Comparison of ENCODE assay signal across 31 mouse cellular contexts in the genomic region with DNA sequence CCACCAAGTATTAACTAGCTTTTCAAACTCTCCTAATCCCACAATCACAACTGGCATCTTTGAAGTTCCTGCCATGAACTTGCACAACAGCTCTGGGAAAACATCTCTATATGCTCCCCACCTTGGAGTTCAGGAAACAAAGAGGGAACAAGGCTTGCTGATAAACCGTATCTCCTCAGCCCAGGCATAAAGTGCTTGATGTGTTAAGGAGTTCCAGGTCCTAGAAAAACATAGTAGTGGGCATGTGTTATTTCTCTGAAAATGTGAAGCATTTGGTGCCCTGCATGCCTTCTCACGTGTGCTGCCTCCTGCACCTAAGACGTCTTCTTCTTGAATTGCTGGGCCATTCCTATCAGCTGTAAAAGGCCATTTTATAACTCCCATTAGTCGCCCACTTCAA. TPM values are rescaled to one million over a fixed set of nuclear protein-coding genes. Genes with fewer than 3 reads are reported as not detected.
A peak's percentile ranks its signal among the peaks of the same experiment; 100 is the strongest.
DNase-seq lines count a peak whose midpoint lies in the region; ATAC-seq and TF ChIP-seq lines count a peak whose summit lies in the region.
"Had no signal": no experiment of that assay in that cellular context is flagged by ENCODE, and none has a peak within 500 bp of the region (broad histone marks: within the 10 kb centered on the region; RNA-seq: fewer than 3 reads in every experiment).

No protein-coding gene starts in this region.

- no peaks in the 10 kb centered on the region for H3K9me3 ChIP-seq in liver, embryonic 11.5 days (ENCODE audit: control insufficient read depth, low read length)
- no peaks in the 10 kb centered on the region for H3K9me3 ChIP-seq in liver, embryonic 16.5 days (replicated peaks; ENCODE audit: control insufficient read depth, low read length)
- H3K9me3 ChIP-seq: embryonic facial prominence, embryonic 15.5 days; forebrain, embryonic 12.5 days; heart, embryonic 13.5 days; limb, embryonic 10.5 days; limb, embryonic 15.5 days; lung, embryonic 15.5 days had no signal

- DNase-seq in 416B (ENCODE audit: low read depth) (peak; percentile 39), MEL-GATA-1-ER (ENCODE audit: extremely low read depth, low read depth) (peak; percentile 90)
- DNase-seq in liver, embryonic 11.5 days (ENCODE audit: low spot score), result no peak
- no peak for DNase-seq in thymus, adult 2 months
- DNase-seq in layer of hippocampus, adult 9-11 months, result no peak
- DNase-seq in layer of hippocampus, adult 9-10 months (ENCODE audit: low spot score), result no peak
- DNase-seq: adrenal gland, adult 8-10 months; B cell, adult 2 months; cerebellum, adult 11 months; cerebellum, adult 9-10 months; forebrain, postnatal 0 days; heart, postnatal 10 days; kidney, postnatal 14 days; midbrain, embryonic 14.5 days; retina, postnatal 1 day; right cerebral cortex, postnatal 14 days; thymus, adult 18-20 months; thymus, postnatal 36 days had no signal

- peaks cover 5% of the 10 kb centered on the region; the same call in 1 of the 2 replicates for H3K36me3 ChIP-seq in liver, embryonic 11.5 days (ENCODE audit: control insufficient read depth, insufficient read depth, low read length)
- 0 out of 2 replicates have a peak, but pooled peaks cover 3% of the 10 kb centered on the region for H3K36me3 ChIP-seq in liver, embryonic 16.5 days (ENCODE audit: control insufficient read depth, insufficient read depth)
- no peaks in the 10 kb centered on the region for H3K36me3 ChIP-seq in thymus, adult 2 months (ENCODE audit: control insufficient read depth, insufficient read depth, low read length)

- peak; percentile 79 for ATAC-seq in liver, embryonic 11.5 days (replicated peaks; ENCODE audit: low FRiP score)
- ATAC-seq in liver, embryonic 16.5 days (ENCODE audit: low read depth), result 0 out of 2 replicates have a peak, but pooled peaks have one; percentile 45
- ATAC-seq: forebrain, postnatal 0 days; intestine, postnatal 0 days had no signal

- no peak for TF ChIP-seq POLR2A in thymus, adult 2 months (IDR thresholded peaks at IDR 0.05; ENCODE audit: control insufficient read depth, extremely low read depth, insufficient read depth, low read length, poor library complexity)

- H3K9ac ChIP-seq in liver, embryonic 11.5 days (ENCODE audit: low read depth, low read length), result no peak overlapping the region
- no peak overlapping the region for H3K9ac ChIP-seq in liver, embryonic 16.5 days (ENCODE audit: low read depth, low read length)
- H3K9ac ChIP-seq: embryonic facial prominence, embryonic 15.5 days; forebrain, embryonic 12.5 days; forebrain, postnatal 0 days; heart, embryonic 13.5 days; hindbrain, embryonic 14.5 days; limb, embryonic 15.5 days; lung, embryonic 15.5 days had no signal

- no peaks in the 10 kb centered on the region for H3K27me3 ChIP-seq in liver, embryonic 11.5 days (replicated peaks; ENCODE audit: control insufficient read depth, insufficient read depth, low read length)
- H3K27me3 ChIP-seq in liver, embryonic 16.5 days (ENCODE audit: control insufficient read depth, insufficient read depth, low read depth, low read length), result no peaks in the 10 kb centered on the region
- H3K27me3 ChIP-seq in thymus, adult 2 months (ENCODE audit: control insufficient read depth, insufficient read depth, low read length), result no peaks in the 10 kb centered on the region
- H3K27me3 ChIP-seq: embryonic facial prominence, embryonic 15.5 days; forebrain, embryonic 12.5 days; heart, embryonic 13.5 days; limb, embryonic 15.5 days; lung, embryonic 15.5 days had no signal

- no peak overlapping the region for H3K4me3 ChIP-seq in liver, embryonic 11.5 days (ENCODE audit: low read depth, low read length)
- no peak overlapping the region for H3K4me3 ChIP-seq in liver, embryonic 16.5 days (ENCODE audit: low read depth, low read length)
- no peak overlapping the region for H3K4me3 ChIP-seq in thymus, adult 2 months (ENCODE audit: control insufficient read depth, insufficient read depth, low read length)
- H3K4me3 ChIP-seq: embryonic facial prominence, embryonic 15.5 days; forebrain, embryonic 12.5 days; heart, embryonic 13.5 days; layer of hippocampus, adult 2 months; limb, embryonic 10.5 days; limb, embryonic 15.5 days; lung, embryonic 15.5 days had no signal

- H3K4me1 ChIP-seq in liver, embryonic 11.5 days (replicated peaks; ENCODE audit: control insufficient read depth, insufficient read depth, low read length), result peaks cover 11% of the 10 kb centered on the region
- H3K4me1 ChIP-seq in liver, embryonic 16.5 days (ENCODE audit: control insufficient read depth, low read depth, low read length), result no peaks in the 10 kb centered on the region; the same call in 1 of the 2 replicates
- H3K4me1 ChIP-seq in thymus, adult 2 months (replicated peaks; ENCODE audit: control insufficient read depth, insufficient read depth, low read length), result no peaks in the 10 kb centered on the region
- H3K4me1 ChIP-seq: embryonic facial prominence, embryonic 15.5 days; forebrain, embryonic 12.5 days; limb, embryonic 10.5 days; limb, embryonic 15.5 days; lung, embryonic 15.5 days had no signal

- 54% methylated on average over 4 of the region's 4 CpGs for WGBS in liver, embryonic 11.5 days
- WGBS in liver, embryonic 16.5 days (ENCODE audit: insufficient replicate concordance), result 31% methylated on average over 4 of the region's 4 CpGs
- 91% methylated on average over 4 of the region's 4 CpGs for WGBS in thymus, adult 2 months

- no peak overlapping the region for H3K27ac ChIP-seq in liver, embryonic 11.5 days (ENCODE audit: low read depth, low read length)
- 0 out of 2 replicates have a peak overlapping the region, but pooled peaks have one; percentile 7 for H3K27ac ChIP-seq in liver, embryonic 16.5 days (ENCODE audit: low read length)
- H3K27ac ChIP-seq in thymus, adult 2 months (ENCODE audit: control insufficient read depth, insufficient read depth, low read length), result no peak overlapping the region
- H3K27ac ChIP-seq: embryonic facial prominence, embryonic 15.5 days; forebrain, embryonic 12.5 days; heart, embryonic 13.5 days; hindbrain, embryonic 14.5 days; layer of hippocampus, adult 2 months; limb, embryonic 10.5 days; limb, embryonic 15.5 days; lung, embryonic 15.5 days; stomach, postnatal 0 days had no signal

- H3K4me2 ChIP-seq in liver, embryonic 11.5 days, result peak overlapping the region; percentile 13; the same call in 1 of the 2 replicates
- no peak overlapping the region for H3K4me2 ChIP-seq in liver, embryonic 16.5 days (ENCODE audit: low read depth, low read length)
- H3K4me2 ChIP-seq: embryonic facial prominence, embryonic 15.5 days; forebrain, embryonic 12.5 days; heart, embryonic 13.5 days; hindbrain, embryonic 14.5 days; limb, embryonic 15.5 days; lung, embryonic 15.5 days had no signal

- TF ChIP-seq CTCF in thymus, adult 2 months (IDR thresholded peaks at IDR 0.05; ENCODE audit: borderline replicate concordance, control insufficient read depth, extremely low read depth, insufficient read depth, low read length, poor library complexity), result no peak

RNA-seq across cellular contexts. Expression of gene Pigg, which starts 25.0 kb away (rescaled TPM):
- polyA plus RNA-seq in liver, embryonic 11.5 days (2014; fragmentation: Nextera tagmentation; extraction: Ambion mirVana), result 3.9 and 4.6 TPM in 2 replicates
- polyA plus RNA-seq in liver, embryonic 16.5 days (2015; fragmentation: Nextera tagmentation; extraction: Ambion mirVana), result 2.8 and 3.6 TPM in 2 replicates
- polyA plus RNA-seq in thymus, adult 2 months (2012; rRNA removed), result 5.0 TPM in 2 replicates

RNA-seq across cellular contexts. Expression of gene Gm42517, which starts 30.3 kb away (rescaled TPM):
- polyA plus RNA-seq in liver, embryonic 11.5 days (2014; fragmentation: Nextera tagmentation; extraction: Ambion mirVana), result 0.23 and 0.25 TPM in 2 replicates
- polyA plus RNA-seq in liver, embryonic 16.5 days (2015; fragmentation: Nextera tagmentation; extraction: Ambion mirVana), result 0.08 TPM in 1 of 2 replicates, not detected in the other
- 0.61 and 1.1 TPM in 2 replicates for polyA plus RNA-seq in thymus, adult 2 months (2012; rRNA removed)
- polyA plus RNA-seq: forebrain, embryonic 12.5 days; heart, embryonic 13.5 days; kidney, embryonic 14.5 days; limb, embryonic 10.5 days; lung, embryonic 15.5 days had no signal

RNA-seq across cellular contexts. Expression of gene Pde6b, which starts 50.8 kb away (rescaled TPM):
- 0.22 and 0.48 TPM in 2 replicates for polyA plus RNA-seq in liver, embryonic 11.5 days (2014; fragmentation: Nextera tagmentation; extraction: Ambion mirVana)
- polyA plus RNA-seq in liver, embryonic 16.5 days (2015; fragmentation: Nextera tagmentation; extraction: Ambion mirVana), result 0.16 TPM in 1 of 2 replicates, not detected in the other
- polyA plus RNA-seq in thymus, adult 2 months (2012; rRNA removed), result not detected in 2 replicates
- polyA plus RNA-seq: forebrain, embryonic 12.5 days; neural tube, embryonic 14.5 days had no signal

Comparison
In these comparisons a context has a peak if more than half of its experiments do, and no peak if none do; other contexts are left out.
1. DNase-seq: peak in 416B (single experiment) and MEL-GATA-1-ER (single experiment); none in liver, embryonic 11.5 days (single experiment), thymus, adult 2 months (single experiment), layer of hippocampus, adult 9-11 months (single experiment) and layer of hippocampus, adult 9-10 months (single experiment).